Mouse (Mus musculus) ovary, postnatal 14 days (tissue): ENCODE results near the gene Rnf215.
"Not testable (repeated sequence)": the region's sequence is repeated elsewhere in the genome, so short reads cannot be mapped to it uniquely, and the experiment has no call there.

Experiments used
- DNase-seq: peaks from one replicate; pipeline ENCODE4 v3.0.0; 2022; ENCODE audit warnings: low spot score

The Rnf215 gene

DNA sequence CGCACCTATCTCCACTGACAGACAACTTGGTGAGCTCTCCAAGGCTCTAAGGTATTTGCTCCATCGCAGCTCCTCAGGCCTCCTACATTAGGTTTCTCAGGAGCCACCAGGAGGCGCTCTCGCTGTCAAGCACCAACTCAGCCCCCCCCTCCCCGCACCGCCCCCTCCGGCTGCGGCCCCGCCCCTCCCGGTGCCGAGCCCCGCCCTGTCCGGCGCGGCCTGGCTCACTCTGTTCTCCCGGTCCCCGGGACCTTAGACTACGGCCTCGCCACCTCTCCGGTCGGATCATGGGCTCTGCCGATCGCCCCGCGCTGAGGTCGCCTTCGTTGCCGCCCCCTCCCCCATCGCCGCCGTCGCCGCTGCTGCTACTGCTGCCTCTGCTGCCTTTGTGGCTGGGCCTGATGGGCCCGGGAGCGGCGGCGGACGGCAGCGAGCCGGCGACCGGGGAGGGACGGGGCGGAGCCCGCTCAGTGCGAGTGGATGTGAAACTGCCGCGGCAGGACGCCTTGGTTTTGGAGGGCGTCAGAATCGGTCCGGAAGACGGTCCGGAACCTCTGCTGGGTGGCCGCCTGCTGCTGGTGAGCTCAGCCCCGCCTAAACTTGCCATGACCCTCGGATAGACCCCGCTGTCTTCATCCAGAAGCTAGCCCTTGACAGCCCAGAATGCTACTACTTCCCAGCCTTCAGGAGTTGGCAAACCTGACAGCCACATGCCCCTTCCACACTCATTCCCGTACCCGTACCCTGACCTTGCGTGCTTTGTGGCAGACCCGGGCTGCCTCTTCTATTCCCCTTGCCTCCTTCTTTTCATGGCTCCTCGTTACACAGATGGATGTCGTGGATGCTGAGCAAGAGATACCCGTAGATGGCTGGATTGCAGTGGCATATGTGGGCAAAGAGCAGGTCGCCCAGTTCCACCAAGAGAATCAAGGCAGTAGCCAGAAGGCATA is at the start of gene Rnf215:
Rnf215 (plus strand) TSS at position 217 of the 950 bp plus-strand sequence.
- DNase-seq: peak; percentile 83

DNA sequence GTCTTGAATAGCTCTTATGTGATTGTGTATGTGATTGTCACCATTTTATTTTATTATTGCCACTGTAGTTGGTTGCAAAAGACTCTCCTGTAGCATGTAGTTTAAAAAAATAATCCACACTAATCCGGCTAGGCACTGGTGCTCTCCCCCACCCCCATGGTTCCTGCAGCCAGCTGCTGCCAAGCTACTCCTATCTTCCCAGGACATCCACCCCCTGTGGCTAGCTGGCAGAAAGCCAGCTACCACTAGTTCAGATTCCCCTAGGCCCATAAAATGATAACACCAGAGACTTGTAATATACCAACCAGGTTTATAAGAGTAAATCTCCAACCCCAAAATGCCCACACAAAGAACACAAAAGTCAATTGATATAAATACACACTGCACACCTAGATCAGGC is 48.8 kb upstream of the Rnf215 start:
- no peak for DNase-seq

DNA sequence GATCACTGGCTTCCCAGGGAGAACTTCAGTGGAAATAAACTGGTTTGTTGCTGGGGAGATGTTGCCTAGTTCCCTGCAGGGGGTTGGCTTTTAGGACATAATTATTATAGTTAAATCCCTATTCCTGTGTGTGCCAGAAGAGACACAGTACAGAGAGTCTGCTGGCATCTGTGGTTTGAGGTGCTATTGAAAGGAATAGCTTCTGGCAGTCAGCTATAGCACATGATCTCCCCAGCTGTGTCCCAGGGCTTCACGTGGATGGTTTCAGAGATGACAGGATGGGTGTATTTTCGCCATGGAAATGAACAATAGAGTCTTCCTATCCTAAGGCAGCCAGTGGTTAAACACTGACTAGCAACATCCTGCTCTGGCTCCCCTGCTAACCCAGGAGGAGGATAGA is 47.7 kb upstream of the Rnf215 start:
- no peak for DNase-seq

DNA sequence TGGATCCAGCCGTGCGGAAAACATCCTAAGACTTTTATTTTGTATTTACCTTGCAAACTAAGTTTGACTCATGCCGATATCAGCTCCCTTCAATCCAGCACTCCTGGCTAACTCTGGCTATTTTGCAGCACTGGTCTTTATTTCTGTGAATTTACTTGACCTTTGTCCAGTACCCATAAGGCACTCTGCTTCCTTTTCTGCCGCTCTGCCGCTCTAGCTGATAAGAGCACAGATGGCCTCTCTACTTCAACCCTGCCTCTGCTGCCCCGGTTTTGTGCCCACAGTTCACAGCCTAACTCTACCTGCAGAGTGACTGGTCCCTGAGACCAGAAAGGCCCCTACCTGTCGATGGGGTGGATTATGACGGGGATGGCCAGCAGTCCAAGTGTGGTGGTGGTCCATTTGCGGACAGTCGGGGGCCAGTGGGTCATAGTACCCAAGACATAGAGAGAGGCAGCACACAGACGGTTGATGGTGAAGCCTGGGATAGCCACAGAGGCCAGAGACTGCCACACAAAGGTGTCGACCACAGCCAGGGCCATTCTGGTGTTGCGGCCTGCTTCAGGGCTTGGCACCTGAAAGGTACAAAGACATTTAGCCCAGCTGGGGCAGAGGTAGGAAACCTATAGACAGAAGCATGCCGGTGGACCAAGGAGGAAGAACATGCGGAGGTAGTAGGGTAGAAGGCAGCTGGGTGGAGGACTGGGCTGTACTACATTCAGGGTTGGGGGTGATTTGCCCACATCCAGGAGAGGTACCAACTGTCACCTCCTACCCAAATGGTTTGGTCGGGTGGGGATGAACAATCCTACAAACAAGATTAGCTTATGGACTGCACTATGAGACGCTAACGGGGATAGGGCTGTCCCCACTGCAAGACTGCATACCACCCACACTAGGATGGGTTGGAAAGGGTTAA is 41.3 kb upstream of the Rnf215 start:
- DNase-seq: no peak

DNA sequence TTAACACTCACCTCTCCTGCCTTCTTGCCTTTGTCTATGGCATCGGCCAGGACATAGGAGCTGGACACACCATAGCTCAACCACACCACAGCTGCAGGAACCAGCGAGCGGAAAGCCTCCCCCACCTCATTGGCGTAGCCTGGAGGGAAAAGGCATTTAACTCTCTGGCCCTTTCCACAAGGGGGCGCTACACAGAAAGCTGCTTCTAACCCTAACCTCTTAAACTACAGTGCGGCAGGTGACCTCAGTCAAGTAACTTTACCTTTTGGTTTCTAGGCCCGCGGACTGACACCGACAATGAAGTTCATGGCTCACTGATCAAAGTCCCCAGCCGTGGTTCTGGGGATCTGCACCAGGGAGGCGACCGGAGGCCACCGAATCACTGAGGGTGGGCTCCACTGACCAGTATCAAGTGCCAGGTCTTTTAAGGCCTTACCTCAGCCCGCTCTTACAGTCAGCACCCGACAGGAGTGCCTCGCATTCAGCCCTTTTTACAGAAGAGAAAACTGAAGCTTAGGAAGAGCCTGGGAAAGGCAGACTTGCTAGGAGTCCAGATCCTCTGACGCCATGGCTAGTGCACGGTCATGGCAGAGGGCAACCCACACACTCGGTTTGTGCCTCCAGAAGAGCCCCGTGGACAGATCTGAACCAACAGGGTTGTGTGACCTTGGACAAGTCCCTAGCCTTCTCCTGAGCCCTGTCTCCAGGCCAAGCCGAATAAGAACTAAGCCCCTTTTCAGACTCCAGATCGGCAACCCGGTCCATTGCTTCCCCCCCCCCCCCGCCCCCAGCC is 40.4 kb upstream of the Rnf215 start:
- DNase-seq: peak; percentile 57

DNA sequence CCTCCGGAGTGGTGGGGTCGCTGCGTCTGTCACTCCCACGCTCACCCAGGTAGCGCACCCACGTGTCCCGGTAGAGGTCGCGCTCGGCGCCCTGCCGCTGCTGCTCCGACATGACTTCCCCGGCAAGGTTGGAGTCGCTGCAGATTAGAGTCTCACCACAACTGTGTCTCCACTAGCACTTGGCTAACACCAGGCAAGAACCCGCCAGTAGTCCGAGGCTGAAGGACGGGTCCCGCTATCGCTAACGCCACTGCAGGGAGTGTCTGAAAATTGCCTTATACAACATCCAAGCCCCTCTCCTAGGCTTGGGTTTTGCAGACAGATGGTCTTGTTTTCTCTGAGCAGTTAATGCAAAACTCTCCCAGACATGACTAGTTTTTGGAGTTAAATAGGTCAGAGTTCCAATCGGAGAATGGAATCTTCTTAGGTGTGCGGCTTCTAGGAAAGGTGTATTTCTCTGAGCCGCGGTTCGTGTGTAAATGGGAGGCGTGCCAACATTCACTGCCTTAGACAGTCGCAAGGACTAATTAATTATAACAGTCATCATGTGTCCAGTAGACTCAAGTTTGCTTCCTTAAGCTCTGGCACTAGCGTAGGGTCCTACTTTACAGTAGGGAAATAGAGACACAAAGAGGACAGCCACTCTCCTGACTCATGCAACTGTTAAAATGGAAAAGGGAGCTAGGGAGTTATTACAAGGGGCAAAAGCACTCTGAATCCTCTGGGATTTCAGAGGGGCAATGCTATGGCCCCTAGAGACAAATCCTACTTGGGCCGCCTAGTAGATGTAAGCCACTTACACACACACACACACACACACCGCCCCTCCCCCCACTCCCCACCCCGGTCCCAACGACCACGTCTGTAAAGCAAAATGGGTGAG is 39.6 kb upstream of the Rnf215 start, which contains the start of gene Mtfp1:
Mtfp1 (minus strand) TSS at position 275 of the 883 bp plus-strand sequence.
- DNase-seq: peak; percentile 29

DNA sequence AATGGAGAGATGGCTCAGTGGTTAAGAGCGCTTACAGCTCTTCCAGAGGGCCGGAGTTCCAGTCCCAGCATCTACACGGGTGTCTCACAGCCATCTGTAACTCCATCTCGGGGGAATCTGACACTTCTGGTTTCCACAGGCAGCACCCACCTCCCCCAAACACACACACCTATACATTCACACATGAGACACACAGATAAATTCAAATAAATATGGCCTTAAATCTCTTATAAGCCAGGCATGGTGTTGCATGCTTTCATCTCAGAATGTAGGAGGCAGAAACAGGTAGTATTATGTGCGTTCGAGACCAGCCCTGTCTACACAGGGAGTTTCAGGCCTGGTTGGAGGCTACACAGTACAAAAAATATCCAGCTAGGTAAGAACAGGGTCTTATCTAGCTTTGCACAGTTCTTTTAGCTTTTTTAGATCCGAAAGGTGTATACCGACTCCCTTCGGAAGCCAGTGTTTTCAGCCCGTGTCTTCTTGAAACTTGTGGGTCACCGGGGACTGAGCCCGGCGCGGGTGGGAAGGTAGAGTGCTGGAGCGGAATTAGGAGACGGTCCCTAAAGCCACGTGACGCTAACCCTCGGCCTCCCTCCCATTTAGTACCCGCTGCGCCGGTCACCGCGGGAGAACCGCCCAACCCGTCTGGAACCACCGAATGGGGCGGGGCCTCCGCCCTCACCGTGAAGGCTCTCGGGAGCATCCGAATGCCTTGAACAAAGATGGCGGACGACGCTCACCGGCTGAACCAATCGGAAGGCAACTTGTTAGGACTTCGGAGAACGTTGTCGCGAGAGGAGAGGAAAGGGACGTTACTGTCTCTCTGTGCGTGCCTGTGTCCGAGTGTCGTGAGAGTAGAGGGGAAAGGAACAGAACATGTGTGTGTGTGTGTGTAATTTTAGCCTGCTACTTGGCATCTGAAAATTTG is 38.7 kb upstream of the Rnf215 start:
- DNase-seq: peak; percentile 92

DNA sequence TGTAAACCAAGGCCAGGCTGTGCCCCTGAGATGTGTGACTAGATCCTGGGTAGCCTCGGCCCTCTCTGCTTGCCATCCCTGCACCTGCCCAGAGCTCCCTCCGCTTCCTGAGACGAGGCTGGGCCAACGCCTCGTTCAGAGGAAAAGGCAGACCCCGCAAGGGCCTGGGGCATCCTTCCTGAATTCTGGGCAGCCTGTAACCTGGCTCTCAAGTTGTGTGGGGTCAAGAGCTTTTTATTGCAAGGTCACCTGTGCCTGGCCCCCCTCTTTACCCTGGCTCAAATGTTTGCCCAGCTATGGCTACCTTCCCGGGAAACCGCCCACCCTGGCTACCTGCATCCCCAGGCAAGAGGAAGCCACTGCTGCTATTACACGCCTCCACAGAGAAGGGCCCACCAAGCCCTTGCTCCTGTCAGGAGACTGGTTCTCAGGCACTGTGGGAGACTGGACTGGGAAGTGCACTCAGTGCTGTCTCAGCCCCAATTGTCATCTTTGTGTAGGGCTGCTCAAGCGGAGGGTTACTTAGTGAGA is 37.8 kb upstream of the Rnf215 start:
- DNase-seq: no peak

DNA sequence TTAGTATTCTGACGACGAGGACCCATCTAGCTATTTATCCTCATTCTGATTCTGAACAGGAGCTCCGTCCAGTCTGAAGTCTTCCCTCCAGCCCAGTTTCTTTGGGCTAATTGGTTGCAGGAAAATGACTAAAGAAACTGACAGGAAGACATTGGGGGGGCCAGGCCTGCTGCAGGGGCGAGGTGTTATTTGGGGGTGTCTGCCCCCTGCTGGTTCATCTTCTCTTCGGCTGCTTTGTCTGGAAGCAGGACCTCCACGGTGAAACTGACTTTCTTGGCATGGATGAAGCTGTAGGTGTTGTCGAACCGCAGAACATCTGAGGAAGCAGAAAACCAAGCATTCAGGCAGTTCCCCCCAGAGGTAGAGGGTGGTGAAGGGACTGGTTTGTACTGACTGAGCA is 36.9 kb upstream of the Rnf215 start:
- no peak for DNase-seq

DNA sequence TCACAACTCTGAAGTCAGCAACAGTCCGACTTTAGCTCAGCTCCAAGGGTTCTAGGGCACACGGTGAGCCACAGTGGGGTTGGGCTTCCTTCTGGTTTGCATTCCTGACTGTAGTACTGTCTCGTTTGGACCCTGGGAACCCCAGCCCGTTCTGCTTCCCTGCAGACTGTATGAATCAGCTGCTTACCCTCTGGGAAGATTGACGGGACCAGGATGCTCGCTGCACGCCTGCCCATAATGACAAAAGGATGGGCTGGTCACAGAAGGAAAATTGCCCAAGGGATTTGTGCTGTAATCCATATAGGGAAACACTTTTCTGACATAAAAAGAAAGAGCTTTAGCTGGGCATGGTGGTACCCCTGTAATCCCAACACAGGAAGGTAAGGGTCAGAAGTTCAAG is 36.2 kb upstream of the Rnf215 start:
- DNase-seq: no peak

DNA sequence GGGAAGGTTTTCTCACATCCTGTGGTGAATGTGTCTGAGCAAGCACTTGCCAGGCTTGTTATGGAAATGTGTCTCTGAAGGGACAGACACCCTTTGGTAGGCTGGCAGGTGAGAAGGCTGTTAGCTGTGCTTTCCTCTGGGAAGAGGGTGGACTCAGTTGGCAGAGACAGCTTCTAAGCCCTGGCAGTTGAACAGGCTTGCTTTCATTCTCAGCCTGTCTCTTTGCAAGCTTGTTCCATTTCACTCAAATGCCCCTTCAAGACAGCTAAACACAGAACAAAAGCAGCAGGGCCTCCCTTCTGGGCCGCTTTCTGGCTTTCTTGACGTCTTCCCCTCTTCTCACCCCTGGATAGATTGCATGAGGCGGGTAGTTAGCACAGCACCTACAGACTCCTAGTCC is 35.6 kb upstream of the Rnf215 start:
- no peak for DNase-seq

DNA sequence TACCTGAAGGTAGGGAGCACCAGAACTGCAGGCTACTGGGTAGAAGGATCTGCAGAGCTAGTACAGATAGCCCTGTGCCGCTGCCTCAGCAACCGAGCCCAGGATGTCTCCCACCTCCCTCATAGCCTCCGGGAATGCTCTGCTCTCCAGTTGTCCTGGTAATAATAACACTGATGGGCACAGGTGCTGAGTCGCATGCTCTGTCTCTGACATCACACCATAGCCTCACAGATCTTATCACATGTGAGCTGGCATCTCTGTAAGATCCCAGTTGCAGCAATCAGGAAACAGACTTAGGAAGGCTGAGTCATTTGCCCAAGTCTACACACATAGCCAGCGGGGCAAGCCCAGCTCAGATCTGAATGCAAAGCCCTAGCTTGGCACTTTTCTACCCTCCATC is 33.2 kb upstream of the Rnf215 start:
- no peak for DNase-seq

DNA sequence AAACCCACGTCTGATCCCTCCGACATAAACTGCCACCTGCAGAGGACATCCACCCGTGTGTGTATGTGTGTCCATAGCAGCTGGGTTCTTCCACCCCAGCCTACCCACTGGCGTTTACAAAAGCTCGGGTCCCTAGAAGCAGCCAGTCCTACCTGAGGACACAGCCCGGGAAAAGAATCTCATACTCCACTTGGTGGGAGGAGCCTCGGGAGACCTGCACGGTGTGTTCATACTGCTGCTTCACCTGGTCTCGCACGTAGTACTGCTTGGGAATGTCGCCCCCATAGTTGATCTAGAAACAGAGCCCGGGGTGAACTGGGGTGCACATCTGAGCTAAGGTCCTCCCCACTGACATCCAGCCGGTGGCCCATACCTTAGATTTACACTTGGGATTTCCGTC is 31.5 kb upstream of the Rnf215 start:
- DNase-seq: no peak

DNA sequence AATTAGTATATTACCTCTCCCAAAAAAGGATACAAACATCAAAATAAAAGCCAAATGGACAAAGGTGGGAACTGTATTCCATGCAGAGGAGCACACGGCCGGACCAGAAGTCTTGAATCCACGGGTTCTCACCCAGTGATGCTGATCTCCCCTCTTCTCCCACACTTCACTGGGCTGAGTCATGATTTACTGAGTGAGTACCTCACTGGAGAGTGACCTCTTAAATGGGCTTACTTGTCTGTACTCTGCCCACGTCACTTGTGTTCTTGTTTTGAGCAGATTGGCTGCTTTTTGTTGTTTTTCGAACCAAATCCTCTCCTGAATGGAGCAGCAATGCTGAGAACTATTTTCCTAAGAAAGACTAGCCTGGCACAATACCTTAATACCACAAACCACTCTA is 30.0 kb upstream of the Rnf215 start:
- DNase-seq: no peak

DNA sequence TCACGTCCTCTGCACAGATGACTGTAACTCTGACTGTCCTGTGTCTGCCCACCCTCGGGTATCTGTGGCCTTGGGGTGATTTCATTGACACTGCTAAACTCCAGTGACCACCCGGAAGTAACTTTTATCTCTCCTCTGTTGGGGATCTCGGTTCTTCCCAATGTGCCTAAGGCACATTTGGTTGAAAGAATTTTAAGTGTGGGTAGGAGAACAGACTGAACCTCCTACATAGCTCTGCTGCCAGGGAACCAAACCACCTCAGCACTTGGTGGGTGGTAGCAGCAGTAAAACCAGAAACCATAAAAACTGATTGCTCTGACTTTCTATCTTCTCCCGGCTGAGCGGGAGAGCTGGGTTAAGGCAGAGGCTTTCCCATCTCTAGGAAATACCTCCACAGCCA is 29.6 kb upstream of the Rnf215 start:
- DNase-seq: no peak

DNA sequence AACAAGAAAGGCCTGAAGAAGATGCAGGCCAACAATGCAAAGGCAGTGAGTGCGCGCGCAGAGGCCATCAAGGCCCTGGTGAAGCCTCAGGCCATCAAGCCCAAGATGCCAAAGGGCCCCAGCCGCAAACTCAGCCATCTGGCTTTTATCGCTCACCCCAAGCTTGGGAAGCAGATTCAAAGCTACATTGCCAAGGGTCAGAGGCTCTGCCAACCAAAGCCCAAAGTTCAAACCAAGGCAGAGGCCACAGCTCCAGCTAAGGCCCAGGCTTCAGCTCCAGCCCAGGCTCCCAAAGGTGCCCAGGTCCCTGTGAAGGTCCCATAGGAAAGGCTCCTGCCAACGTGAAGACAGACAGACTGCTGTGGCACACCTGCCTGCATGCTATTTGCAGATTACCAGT is 27.1 kb upstream of the Rnf215 start:
- not testable (repeated sequence) for DNase-seq

DNA sequence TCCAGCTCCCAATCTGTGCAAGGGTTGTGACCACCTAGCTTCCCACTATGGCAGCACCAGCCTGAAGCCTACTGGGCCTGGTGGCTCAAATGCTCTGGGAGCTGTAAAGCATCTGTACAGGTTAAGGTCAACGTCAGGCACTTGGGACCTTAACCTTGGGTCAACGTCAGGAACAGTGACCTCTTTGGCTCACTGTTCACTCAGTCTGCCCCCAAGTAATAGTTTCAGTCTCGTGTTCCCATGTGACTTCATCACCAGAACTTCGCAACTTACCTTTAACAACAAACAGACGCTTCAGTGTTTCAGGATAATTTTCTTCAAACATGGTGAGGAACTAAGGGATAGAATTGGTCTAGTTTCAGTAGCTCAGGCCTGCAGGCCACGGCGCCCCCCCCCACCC is 26.3 kb upstream of the Rnf215 start:
- no peak for DNase-seq

DNA sequence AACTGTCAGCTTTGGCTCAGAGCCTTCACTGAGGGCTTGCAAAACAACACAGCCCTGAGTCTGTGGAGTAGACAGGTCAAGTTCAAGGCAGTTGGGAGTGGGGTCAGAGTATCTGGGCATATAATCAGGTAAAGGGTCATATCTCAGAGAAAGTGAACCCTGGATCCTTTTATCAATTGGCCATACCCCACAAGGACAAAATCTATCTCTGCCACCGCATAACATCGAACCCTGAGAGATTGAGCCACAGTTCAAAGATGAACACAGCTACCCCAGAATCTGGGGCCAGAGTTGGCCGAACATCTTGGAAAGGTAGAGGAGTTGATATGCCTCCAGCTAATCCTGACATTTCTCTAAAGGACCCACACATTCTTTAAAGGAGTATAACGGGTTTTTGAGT is 23.0 kb upstream of the Rnf215 start:
- no peak for DNase-seq

DNA sequence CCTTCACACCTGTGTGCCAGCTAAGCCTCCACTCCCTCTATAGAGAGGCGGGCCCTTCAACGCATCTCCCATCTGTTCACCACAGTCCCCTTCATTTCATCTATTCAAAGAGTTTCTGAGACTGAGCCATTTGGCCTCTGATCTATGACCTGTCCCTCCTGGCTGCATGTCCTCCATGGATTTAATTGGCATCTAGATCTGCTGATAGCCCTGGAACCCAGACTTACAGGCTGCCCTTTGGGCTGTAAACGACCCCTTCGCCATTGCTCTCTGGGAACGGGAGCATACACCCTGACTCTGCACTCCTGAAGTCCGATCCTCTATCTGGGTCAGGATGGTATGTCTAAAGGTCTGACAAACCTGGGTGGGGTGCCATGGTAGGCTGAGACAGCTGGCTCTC is 22.1 kb upstream of the Rnf215 start:
- DNase-seq: no peak

DNA sequence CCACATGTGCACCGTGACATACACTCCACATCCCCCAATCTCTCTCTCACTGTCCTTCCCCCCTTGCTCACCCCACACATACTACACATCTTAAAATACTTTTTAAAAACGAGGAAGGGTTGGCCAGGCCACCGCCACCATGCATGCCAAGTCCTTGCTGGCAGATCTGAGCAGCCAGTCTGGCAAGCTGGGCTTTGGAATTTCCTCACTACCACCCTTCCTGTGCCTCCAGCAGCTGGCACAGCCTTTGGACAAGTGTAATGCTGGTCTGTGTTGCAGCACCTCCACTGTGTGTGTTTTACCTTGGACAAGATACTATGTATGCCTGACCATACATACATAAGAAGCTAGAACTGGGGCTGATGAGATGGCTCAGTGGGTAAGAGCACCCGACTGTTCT is 21.5 kb upstream of the Rnf215 start:
- DNase-seq: no peak
